Mouse (Mus musculus): ENCODE measurements around the gene Tfrc.

- TF ChIP-seq EP300 (IDR thresholded peaks at IDR 0.05) (no peak), CTCF (IDR thresholded peaks at IDR 0.05) (no peak)
Measured at GRCm38 (mm10) chr16:32610460-32611255, 1.9 kb downstream of the Tfrc start.
